ENCODE assay signal across 8 mouse cellular contexts in the genomic region with DNA sequence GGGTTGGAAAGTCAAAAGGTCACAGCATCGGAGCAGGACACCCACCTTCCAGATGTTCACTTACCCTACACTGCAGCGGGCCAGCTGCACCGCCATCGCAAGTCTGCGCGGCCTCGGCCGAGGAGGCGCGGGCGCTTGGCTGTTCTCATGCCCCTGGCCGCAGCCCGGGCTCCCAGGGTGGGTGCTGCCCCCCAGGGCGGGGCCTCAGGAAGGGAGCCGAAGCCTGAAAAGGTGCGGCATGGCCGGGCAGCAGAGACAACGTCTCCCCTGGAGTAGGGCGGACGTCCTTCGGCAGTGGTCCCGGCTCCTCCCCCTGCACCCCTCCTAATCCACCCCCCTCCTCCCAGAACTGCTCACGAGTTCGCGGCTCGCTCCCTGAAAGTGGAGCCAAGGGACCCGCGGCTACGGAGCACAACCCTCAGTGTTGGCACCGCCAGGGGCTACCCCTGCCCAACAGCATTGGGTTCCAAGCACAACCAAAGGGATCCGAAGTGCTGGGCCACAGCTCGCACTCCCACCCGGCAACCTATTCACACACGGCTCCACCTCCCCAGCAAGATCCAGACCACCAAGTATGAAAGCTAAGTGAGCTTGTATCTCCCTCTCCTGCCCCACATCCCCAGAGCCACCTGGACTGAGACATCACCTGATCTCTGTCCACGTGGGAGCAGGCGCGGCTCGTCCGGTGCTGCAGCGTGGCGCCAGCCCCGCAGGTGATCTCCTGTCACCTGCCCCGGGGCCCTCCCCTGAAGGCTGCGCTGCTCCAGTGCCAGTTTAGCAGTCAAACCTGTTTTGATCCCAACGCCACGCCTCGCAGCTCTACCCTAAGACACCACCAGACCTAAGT.
DNase-seq lines count a peak whose midpoint lies in the region; ATAC-seq and TF ChIP-seq lines count a peak whose summit lies in the region.

No protein-coding gene starts in this region.

- H3K4me2 ChIP-seq in heart, embryonic 14.5 days (ENCODE audit: low read length), result peak overlapping the region; percentile 98
- H3K4me2 ChIP-seq in kidney, postnatal 0 days (ENCODE audit: low read length), result peak overlapping the region; percentile 98

- DNase-seq in urinary bladder, adult 18-20 months (ENCODE audit: low spot score in 2 of 2), result peak; percentile 51 to 67
- DNase-seq in urinary bladder, postnatal 10 days (ENCODE audit: low spot score), result no peak
- peak; percentile 69 to 77 for DNase-seq in cerebellum, postnatal 36 days
- DNase-seq in kidney, postnatal 0 days (ENCODE audit: low spot score), result no peak
- DNase-seq in lung, postnatal 14 days, result peak; percentile 21
- DNase-seq in retina, embryonic 14.5 days (ENCODE audit: low spot score), result peak; percentile 52
- no peak for DNase-seq in c-Kit-positive CD71-positive TER-119-positive erythroid progenitor cells, embryonic 14.5 days (ENCODE audit: low spot score)

- H3K9ac ChIP-seq in heart, embryonic 14.5 days (ENCODE audit: low read length), result peak overlapping the region; percentile 72
- peak overlapping the region; percentile 56 for H3K9ac ChIP-seq in kidney, postnatal 0 days (ENCODE audit: low read depth, low read length)

- H3K9me3 ChIP-seq in heart, embryonic 14.5 days (ENCODE audit: control insufficient read depth, low read length), result no peaks in the 10 kb centered on the region
- H3K9me3 ChIP-seq in kidney, postnatal 0 days (replicated peaks; ENCODE audit: low read length), result no peaks in the 10 kb centered on the region

- H3K27me3 ChIP-seq in heart, embryonic 14.5 days (ENCODE audit: control insufficient read depth, insufficient read depth, low read length), result no peaks in the 10 kb centered on the region
- H3K27me3 ChIP-seq in kidney, postnatal 0 days (ENCODE audit: insufficient read depth, low read length), result no peaks in the 10 kb centered on the region

- 1% methylated on average over 47 of the region's 47 CpGs for WGBS in heart, embryonic 14.5 days
- WGBS in kidney, postnatal 0 days, result 1% methylated on average over 44 of the region's 47 CpGs

- H3K4me3 ChIP-seq in heart, embryonic 14.5 days (ENCODE audit: control insufficient read depth in 1 of 2, insufficient read depth in 1 of 2, low read depth in 1 of 2, low read length in 2 of 2), result peak overlapping the region; percentile 56 to 63
- peak overlapping the region; percentile 54 for H3K4me3 ChIP-seq in kidney, postnatal 0 days (replicated peaks; ENCODE audit: low read depth, low read length)

- TF ChIP-seq CTCF in kidney, postnatal 0 days (IDR thresholded peaks at IDR 0.05; ENCODE audit: low read depth), result no peak

- H3K4me1 ChIP-seq in heart, embryonic 14.5 days (ENCODE audit: control insufficient read depth in 2 of 2, insufficient read depth in 2 of 2, low read length in 2 of 2), result peaks cover 6 to 7% of the 10 kb centered on the region in 2 experiments; a peak in 3 of 4 replicates
- no peaks in the 10 kb centered on the region; the same call in 1 of the 2 replicates for H3K4me1 ChIP-seq in kidney, postnatal 0 days (replicated peaks; ENCODE audit: insufficient read depth, low read length)

- H3K27ac ChIP-seq in heart, embryonic 14.5 days (replicated peaks in 1 of 2; ENCODE audit: control insufficient read depth in 1 of 2, insufficient read depth in 1 of 2, low read depth in 2 of 2, low read length in 2 of 2), result no peak overlapping the region
- no peak overlapping the region for H3K27ac ChIP-seq in kidney, postnatal 0 days

- no peaks in the 10 kb centered on the region for H3K36me3 ChIP-seq in heart, embryonic 14.5 days (ENCODE audit: control insufficient read depth, insufficient read depth, low read length)
- H3K36me3 ChIP-seq in kidney, postnatal 0 days (ENCODE audit: insufficient read depth, low read length), result no peaks in the 10 kb centered on the region

- ATAC-seq in heart, embryonic 14.5 days (ENCODE audit: insufficient number of reproducible peaks, insufficient read depth, low FRiP score, low read depth), result 0 out of 2 replicates have a peak, but pooled peaks have one; percentile 26
- ATAC-seq in kidney, postnatal 0 days (replicated peaks; ENCODE audit: low FRiP score, low read depth), result peak; percentile 80

Comparison
In these comparisons a context has a peak if more than half of its experiments do, and no peak if none do; other contexts are left out.
1. DNase-seq: peak in urinary bladder, adult 18-20 months (2 of 2), cerebellum, postnatal 36 days (2 of 2), lung, postnatal 14 days (single experiment) and retina, embryonic 14.5 days (single experiment); none in urinary bladder, postnatal 10 days (single experiment), kidney, postnatal 0 days (single experiment) and c-Kit-positive CD71-positive TER-119-positive erythroid progenitor cells, embryonic 14.5 days (single experiment).